Mouse (Mus musculus) lung, adult 2 months (tissue): ENCODE results near the gene Mapk8ip3. TPM values are rescaled to one million over a fixed set of nuclear protein-coding genes. Genes with fewer than 3 reads are reported as not detected.

Experiments
- DNase-seq: peaks from one replicate; pipeline ENCODE4 v3.0.0; 2022
- H3K4me1 ChIP-seq: fragments of 200-500 bp; 2 replicates; pipeline ENCODE4 v1.6.1; 2011; ENCODE audit warnings: low read length; ENCODE audit not compliant: control insufficient read depth, insufficient read depth
- H3K4me3 ChIP-seq: fragments of 200-500 bp; replicated peaks from 2 replicates; pipeline ENCODE3; 2011; ENCODE audit warnings: low read depth, mild to moderate bottlenecking, control low read depth, low read length; ENCODE audit errors: extremely low read depth
- CTCF ChIP-seq: fragments of 200-500 bp; IDR thresholded peaks from 2 replicates; pipeline ENCODE4 v1.5.1; 2011; ENCODE audit warnings: mild to moderate bottlenecking, low read length, control low read depth; ENCODE audit not compliant: insufficient read depth
- POLR2A ChIP-seq: fragments of 200-500 bp; IDR thresholded peaks from 2 replicates; pipeline ENCODE4 v1.6.1; 2011; ENCODE audit warnings: low read depth, mild to moderate bottlenecking, control low read depth, low read length, borderline replicate concordance; ENCODE audit errors: extremely low read depth
- WGBS: fragments of 180-500 bp; shearing (Covaris S2); methylation state at CpG from one replicate; pipeline ENCODE4 v1.1.7; 2018; 5-methylcytosine and 5-hydroxymethylcytosine counted together
- polyA plus RNA-seq: library from polyadenylated mRNA; depleted of rRNA; stranded (reverse); fragments of >200 nt; gene quantifications from 2 replicates; pipeline ENCODE4 v1.2.3, GENCODE M21; 2012

Mapk8ip3 gene
- polyA plus RNA-seq, 1 experiment = 119 TPM

GRCm38 (mm10) chr17:24887291-24888080, 49.3 kb downstream of the Mapk8ip3 start:
- H3K4me3 ChIP-seq = peak overlapping the region; percentile 63
- peaks cover 9% of the 10 kb centered on the region; the same call in 1 of the 2 replicates for H3K4me1 ChIP-seq
- no peak for DNase-seq
- WGBS = 56% methylated on average over 18 of the region's 18 CpGs
- TF ChIP-seq CTCF (no peak), POLR2A (peak; percentile 13; the same call in 1 of the 2 replicates)

- WGBS = 1% methylated on average over 18 of the region's 18 CpGs
- DNase-seq = no peak
- no peak for TF ChIP-seq CTCF
- no peak for TF ChIP-seq POLR2A
- Histone ChIP-seq H3K4me1 (peaks cover 9% of the 10 kb centered on the region; the same call in 1 of the 2 replicates), H3K4me3 (peak overlapping the region; percentile 63)
Observed at GRCm38 (mm10) chr17:24886932-24887271, 49.9 kb downstream of the Mapk8ip3 start.

- H3K4me3 ChIP-seq = peak within 1 kb of the TSS; percentile 99
- peak; percentile 90 for TF ChIP-seq POLR2A
- TF ChIP-seq CTCF = no peak
- peak; percentile 95 for DNase-seq
- WGBS = under 1% methylated on average over 69 of the region's 69 CpGs
- peaks cover 9% of the 10 kb centered on the region; the same call in 1 of the 2 replicates for H3K4me1 ChIP-seq
Observed at GRCm38 (mm10) chr17:24886134-24886931, 50.4 kb downstream of the Mapk8ip3 start, which contains the start of the genes Nubp2 and Spsb3. TSS of gene Nubp2 (minus strand) at chr17:24886349. TSS of gene Spsb3 (plus strand) at chr17:24886643.

DNA sequence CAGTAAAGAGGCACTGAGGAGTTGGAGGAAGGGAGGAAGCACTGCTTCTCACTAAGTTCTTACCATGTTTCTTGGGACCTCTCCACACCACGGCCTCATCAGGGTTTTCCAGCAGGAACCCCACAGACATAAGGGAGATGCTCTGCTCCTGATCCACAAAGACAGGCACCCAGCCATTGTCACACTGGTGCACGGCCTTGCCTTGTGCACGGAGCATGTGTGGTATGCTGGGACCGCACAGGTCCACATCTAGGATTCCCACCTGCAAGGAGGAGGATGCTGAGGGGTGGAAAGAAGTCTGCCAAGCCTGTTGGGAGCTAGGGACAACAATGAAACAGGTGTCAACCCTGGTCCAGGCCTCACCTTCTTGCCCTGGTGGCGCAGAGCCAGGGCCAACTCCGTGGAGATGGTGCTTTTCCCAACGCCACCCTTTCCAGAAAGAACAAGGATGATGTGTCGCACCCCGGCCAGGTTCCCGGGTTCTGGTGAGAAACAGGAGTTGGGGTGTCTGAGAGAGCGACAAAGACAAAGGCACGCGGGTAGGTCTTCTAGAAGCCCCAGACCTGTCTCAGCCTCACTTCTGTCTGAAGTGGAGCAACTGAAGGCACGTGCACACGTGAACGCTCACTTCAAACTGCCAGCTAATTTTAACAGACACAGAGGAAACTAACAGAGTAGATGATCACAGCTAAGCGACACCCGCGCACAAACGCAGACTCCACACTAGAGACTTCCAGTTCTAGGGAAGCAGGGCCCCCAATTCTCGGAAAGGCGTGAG, 51.2 kb downstream of the Mapk8ip3 start:
- no peak for DNase-seq
- H3K4me3 ChIP-seq = peak overlapping the region; percentile 99
- peaks cover 9% of the 10 kb centered on the region; the same call in 1 of the 2 replicates for H3K4me1 ChIP-seq
- WGBS = 20% methylated on average over 22 of the region's 22 CpGs
- TF ChIP-seq POLR2A (no peak), CTCF (no peak)

DNA sequence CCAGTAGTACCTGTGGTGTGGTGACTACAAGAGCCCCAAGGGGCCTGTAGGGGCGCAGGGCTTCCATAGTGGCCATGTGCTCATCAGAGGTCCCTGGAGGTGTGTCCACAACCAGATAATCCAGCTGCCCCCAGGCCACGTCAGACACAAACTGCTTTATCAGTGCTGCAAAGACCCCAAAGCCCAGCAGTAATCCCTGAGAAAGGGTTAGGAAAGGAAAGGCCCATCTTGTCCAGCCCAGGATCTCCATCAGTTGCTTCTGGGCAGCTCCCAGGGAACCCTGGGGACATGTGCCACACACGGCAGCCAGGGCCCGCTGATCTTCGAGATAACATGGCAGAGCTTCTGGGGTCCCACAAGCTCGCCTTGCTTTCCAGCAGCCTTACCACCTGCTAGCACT, 52.4 kb downstream of the Mapk8ip3 start:
- 80% methylated on average over 6 of the region's 6 CpGs for WGBS
- no peak overlapping the region for H3K4me3 ChIP-seq
- H3K4me1 ChIP-seq = peaks cover 9% of the 10 kb centered on the region; the same call in 1 of the 2 replicates
- no peak for TF ChIP-seq CTCF
- TF ChIP-seq POLR2A = no peak
- DNase-seq = no peak

DNA sequence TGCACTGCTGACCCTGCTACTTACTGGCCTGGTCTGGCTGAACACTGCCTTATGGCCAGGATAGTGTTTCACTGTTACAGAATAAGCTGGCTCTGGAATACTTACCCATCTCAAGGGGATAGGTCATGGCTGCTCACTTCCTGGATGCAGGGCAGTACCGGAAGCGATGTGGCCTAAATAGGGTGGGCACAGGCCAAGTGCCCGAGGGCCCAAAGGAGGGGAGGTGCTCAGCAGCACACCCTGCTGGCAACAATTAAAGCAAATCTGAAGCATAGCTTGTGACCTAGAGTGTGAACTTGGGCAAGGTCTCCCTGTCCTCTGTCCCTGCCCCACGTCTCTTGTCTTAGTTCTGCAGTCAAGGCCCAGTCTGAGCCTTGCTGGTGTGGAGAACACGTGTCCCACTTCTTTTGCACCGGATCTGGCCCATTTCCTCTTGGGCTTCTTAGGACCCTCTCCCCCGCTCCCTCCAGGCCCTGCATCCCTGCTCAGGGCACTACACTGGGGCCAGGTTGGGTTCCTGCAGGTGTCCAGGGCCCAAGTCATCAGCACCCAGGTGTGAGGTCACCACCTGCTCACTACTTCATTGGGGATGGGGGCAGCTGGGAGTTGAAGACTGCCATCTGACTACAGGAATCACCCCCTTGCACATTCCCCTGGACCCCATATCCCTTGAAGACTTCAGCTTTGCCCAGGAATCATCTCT, 54.9 kb downstream of the Mapk8ip3 start:
- no peak for DNase-seq
- no peak overlapping the region for H3K4me3 ChIP-seq
- peaks cover 6% of the 10 kb centered on the region; the same call in 1 of the 2 replicates for H3K4me1 ChIP-seq
- 45% methylated on average over 7 of the region's 7 CpGs for WGBS
- TF ChIP-seq CTCF (peak; percentile 61), POLR2A (no peak)

DNA sequence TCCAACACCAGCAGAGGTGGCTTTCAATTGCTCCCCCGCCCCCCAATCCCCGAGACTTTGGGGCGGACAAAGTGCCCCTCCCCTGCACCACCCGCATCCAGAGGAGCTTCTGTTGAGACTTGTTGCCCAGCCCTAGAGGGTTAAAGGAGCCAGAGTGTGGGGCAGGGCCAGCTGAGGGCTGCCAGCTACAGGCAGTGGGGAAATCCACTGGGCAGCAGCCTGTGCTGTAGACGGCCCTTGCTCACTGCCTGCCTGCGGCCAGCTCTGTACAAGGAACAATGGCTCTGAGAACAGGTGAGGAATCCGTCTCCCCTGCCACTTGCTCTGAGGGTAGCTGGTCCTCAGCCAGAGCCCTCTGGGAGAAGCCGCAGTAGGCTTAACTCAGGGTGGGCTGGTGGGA, 58.2 kb downstream of the Mapk8ip3 start:
- no peak overlapping the region for H3K4me3 ChIP-seq
- TF ChIP-seq CTCF (no peak), POLR2A (no peak)
- 69% methylated on average over 8 of the region's 8 CpGs for WGBS
- 0 out of 2 replicates have a peak, but pooled peaks cover 2% of the 10 kb centered on the region for H3K4me1 ChIP-seq
- no peak for DNase-seq

DNA sequence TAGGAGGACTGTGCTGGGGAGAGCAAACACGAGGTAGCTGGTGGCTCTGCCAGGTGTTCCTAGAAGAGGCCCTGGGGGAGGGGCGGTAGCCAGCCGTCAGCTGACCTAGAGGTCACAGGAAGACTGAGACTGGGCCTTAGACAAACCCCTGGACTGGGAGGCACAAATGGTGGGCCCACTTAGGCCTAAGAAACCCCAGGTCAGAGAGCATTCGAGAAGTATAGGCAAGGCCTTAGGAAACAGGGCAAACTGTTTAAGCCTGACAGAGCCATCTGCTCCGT, 58.7 kb downstream of the Mapk8ip3 start:
- DNase-seq = peak; percentile 42
- 0 out of 2 replicates have a peak, but pooled peaks cover 2% of the 10 kb centered on the region for H3K4me1 ChIP-seq
- TF ChIP-seq POLR2A = no peak
- no peak for TF ChIP-seq CTCF
- H3K4me3 ChIP-seq = no peak overlapping the region
- WGBS = 32% methylated on average over 5 of the region's 5 CpGs
